Mouse (Mus musculus): Measurements from ENCODE around the gene Tnfaip8l1.

GRCm38 (mm10) chr17:56149897-56150296 is 12.4 kb upstream of the Tnfaip8l1 start:
- no peak for TF ChIP-seq POLR2A (IDR thresholded peaks at IDR 0.05; ENCODE audit: insufficient read length, low read depth)
- no peak for TF ChIP-seq TCF12 (IDR thresholded peaks at IDR 0.05; ENCODE audit: insufficient read depth, poor library complexity, severe bottlenecking)
- no peak for TF ChIP-seq MAX (IDR thresholded peaks at IDR 0.05; ENCODE audit: low read depth)
